22 mouse cellular contexts compared by ENCODE assay signal in the genomic region with DNA sequence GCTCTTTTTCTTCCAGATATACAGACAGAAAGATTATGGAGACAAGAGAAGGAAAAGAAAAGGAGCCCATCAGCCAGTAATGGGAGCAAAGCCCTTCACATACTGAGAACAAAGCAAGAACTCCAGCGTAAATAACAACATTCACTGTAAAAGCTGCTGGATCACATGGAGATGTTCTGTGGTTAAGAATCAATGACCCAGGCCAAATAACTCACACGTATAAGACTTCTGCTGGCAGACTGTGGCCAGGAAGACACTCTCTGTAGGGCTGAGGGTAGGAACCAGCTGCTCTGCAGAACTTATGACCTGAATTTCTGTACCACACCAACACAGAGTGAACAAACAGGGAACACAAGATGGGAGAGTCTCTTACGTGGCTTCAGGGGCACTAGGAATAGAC.
DNase-seq lines count a peak whose midpoint lies in the region; ATAC-seq and TF ChIP-seq lines count a peak whose summit lies in the region.
"Had no signal": no experiment of that assay in that cellular context is flagged by ENCODE, and none has a peak within 500 bp of the region (broad histone marks: within the 10 kb centered on the region; RNA-seq: fewer than 3 reads in every experiment).

No protein-coding gene starts in this region.

- in situ Hi-C loops in Patski (cut with MboI; ENCODE audit: low pct_unique_long_range_greater_than_20kb), result no loop called here

- no peak overlapping the region for H3K4me3 ChIP-seq in left cerebral cortex, adult 2 months

- POLR2A ChIA-PET in Patski (lab: Charles Lee), result no interaction called here

- no peaks in the 10 kb centered on the region for H3K27me3 ChIP-seq in Patski
- H3K27me3 ChIP-seq: CH12.LX had no signal

- peak; percentile 73 for ATAC-seq in Patski
- ATAC-seq: activated CD4-positive, CD25-positive, alpha-beta regulatory T cell, adult 4 months; CD4-positive, CD25-positive, alpha-beta regulatory T cell, adult 4 months had no signal

- CTCF ChIA-PET in Patski (lab: Charles Lee), result interaction anchor here (1.0 to 1.5 kb wide), 2 partner anchors 11 to 18 kb away, joined by 3 to 5 read pairs; no protein-coding TSS in a partner anchor

- intact Hi-C loops in left cerebral cortex, adult 2 months (cut with DNase I), result no loop called here

- TF ChIP-seq CTCF in Patski (IDR thresholded peaks at IDR 0.05), result no peak
- no peak for TF ChIP-seq CTCF in left cerebral cortex, adult 2 months (IDR thresholded peaks at IDR 0.05)

- no peak overlapping the region for H3K27ac ChIP-seq in left cerebral cortex, adult 2 months

- peak; percentile 82 for DNase-seq in Muller cell, postnatal 12 days (ENCODE audit: inconsistent ontology term)
- peak; percentile 12 for DNase-seq in Patski (ENCODE audit: low read depth, low spot score)
- DNase-seq in retina, embryonic 14.5 days (ENCODE audit: low spot score), result peak; percentile 30
- peak; percentile 70 for DNase-seq in retina, postnatal 1 day
- no peak for DNase-seq in left cerebral cortex, adult 2 months (ENCODE audit: extremely low spot score in 1 of 2, low spot score in 2 of 2)
- no peak for DNase-seq in B cell, adult 2 months
- no peak for DNase-seq in kidney, postnatal 25 days
- no peak for DNase-seq in gastrocnemius, postnatal 4 days (ENCODE audit: low spot score in 2 of 2)
- DNase-seq: adrenal gland, adult 2 months; adrenal gland, adult 8-10 months; adrenal gland, postnatal 10 days; adrenal gland, postnatal 14 days; adrenal gland, postnatal 25 days; adrenal gland, postnatal 36 days; cerebellum, adult 11 months; cerebellum, adult 11-12 months; cerebellum, adult 18-20 months; cerebellum, adult 2 months; cerebellum, adult 8-10 months had no signal

Comparison
In these comparisons a context has a peak if more than half of its experiments do, and no peak if none do; other contexts are left out.
1. DNase-seq: peak in Muller cell, postnatal 12 days (single experiment), Patski (single experiment), retina, embryonic 14.5 days (single experiment) and retina, postnatal 1 day (single experiment); none in left cerebral cortex, adult 2 months (0 of 2), B cell, adult 2 months (0 of 2), kidney, postnatal 25 days (0 of 2) and gastrocnemius, postnatal 4 days (0 of 2).